Mouse (Mus musculus): ENCODE measurements around the gene Snrpg.

Gene Snrpg

DNA sequence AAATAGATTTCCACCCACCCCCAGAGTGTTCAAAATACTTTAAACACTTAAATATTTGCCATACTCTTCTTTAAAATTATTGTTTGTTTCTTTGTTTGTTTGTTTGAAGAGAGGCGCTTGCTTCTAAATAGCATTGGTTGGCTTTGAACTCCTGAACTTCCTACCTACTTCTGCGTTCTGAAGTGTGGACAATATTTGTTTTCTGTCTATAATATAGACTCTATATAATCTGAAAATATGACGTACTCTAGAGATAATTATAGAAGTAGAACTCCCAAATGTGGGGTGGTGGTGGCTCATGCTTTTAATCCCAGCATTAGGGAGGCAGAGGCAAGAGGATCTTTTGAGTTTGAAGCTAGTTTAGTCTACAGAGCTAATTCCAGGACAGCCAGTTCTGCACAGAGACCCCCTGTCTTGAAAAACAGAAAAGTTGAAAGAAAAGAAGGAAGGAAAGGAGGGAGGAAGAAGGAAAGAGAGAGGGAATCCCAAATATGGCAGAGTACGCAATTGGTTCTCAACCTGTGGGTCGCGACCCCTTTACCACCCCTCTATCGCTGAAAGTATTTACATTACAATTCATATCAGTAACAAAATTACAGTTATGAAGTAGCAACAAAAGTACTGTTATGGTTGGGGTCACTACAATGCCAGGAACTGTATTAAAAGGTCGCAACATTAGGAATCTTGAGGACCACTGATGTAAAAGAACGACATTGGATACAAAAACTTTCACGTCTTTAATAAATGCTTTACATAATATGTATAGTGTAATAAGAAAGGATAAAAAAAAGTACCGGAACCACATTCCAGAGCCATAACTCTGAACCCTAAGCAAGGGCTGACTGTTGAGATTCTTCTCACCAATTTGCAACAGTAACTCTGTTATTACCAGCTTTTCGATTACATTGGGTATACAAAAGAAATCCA, 31.8 kb downstream of the Snrpg start:
- DNase-seq = no peak

DNA sequence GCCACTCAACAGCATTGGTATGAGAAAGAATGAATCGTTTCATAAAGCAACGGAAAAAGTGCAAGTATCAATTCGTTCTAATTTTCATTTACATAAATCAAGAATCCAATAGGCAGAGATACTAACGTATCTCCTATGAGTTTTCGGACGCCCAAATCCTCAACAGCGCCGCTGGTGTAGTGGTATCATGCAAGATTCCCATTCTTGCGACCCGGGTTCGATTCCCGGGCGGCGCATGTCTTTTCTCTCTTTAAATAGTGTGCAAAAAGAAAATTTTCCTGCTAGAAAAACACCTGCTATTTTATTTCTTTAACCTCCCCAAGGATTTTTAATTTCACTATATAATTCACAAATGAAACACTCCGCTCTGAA, 32.6 kb downstream of the Snrpg start:
- peak; percentile 93 for DNase-seq

DNA sequence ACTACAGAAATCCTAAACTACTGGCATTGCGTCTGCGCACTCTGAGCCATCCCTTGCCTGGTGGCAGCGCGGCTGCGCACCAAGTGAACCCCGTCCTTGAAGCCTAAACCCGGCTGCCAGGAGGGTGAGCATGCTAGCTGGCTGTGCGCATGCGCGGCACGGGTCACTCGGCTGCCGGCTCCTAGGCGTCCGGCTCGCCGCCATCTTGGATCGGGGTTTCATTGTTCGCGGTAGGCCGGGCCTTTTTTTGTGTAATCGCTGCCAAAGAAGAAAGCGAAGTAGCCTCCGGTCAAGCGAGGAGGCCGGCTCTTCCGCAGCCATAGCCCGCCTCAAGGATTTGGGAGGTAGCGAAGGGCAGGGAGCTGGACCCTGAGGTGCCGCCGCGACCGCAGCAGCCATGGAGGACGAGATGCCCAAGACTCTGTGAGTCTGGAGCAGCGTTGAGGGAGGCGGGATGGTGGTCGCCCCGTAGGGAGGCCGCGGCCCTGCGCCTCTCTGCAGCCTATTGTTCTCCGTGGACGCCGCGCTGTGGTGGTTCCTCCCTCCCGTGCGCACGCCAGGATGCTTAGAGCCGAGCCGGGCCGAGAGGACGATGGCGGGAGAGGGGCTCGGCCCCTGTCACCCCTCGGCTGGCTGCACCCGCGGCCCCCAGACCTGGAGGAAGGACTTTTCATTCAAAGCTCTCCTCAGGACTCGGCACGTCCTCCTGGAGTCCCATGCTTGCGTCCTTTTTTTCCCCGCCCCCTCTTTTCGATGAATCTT, 33.2 kb downstream of the Snrpg start, which contains the start of gene Tia1:
Gene Tia1 (plus strand): TSS at position 120 of the 762 bp plus-strand sequence.
- peak; percentile 97 for DNase-seq

DNA sequence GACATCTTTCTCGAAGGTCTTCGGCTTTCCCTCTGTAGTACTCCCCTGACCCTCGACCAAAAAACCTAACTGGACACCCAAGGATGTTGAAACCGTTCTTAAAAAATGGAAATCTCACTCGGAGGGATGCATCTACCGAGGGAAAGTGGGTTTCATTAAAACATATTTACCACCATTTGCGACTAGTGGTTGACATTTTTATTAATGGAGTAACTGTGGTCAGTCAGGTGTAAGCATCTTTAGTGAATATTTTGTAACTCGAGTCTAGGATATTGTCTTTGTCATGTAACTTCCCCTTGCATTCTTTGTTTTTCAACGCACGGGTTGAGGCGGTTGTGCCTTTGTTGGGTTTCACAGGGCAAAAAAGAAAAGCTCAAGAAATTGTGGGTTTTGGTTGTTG, 33.9 kb downstream of the Snrpg start:
- no peak for DNase-seq

DNA sequence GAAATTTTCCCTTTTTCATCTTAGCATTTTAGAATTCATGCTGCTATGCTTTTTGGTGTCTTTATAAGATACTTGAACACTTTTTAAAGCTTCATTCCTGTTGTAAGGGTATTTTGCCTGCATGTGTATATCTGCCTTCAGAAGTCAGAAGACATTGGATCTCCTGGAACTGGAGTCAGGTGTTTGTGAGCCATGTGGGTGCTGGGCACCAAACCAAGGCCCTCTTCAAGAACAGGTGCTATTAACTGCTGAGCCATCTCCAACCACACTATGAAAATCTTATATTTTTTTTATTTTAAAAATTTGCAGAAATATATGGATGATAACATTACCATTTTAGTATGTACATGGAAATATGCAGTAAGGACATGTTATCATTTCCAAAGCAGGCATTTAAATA, 35.2 kb downstream of the Snrpg start:
- no peak for DNase-seq

DNA sequence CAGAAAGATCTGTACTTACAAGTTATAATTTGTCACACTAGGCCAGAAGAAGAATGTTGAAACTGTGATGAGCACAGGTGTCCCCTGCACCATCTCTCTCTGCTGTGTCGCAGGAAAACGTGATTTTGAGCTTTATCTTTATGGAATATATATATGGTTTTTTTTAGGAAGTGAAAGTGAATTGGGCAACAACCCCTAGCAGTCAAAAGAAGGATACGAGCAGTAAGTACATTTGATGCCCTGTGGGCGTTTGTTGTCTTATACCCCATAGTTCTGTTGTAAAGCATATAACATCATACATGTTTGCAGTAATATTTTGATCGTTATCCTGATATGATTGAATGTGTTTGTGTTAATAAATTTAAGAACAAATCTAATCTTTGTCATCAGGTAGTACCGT, 47.6 kb downstream of the Snrpg start:
- DNase-seq = no peak

DNA sequence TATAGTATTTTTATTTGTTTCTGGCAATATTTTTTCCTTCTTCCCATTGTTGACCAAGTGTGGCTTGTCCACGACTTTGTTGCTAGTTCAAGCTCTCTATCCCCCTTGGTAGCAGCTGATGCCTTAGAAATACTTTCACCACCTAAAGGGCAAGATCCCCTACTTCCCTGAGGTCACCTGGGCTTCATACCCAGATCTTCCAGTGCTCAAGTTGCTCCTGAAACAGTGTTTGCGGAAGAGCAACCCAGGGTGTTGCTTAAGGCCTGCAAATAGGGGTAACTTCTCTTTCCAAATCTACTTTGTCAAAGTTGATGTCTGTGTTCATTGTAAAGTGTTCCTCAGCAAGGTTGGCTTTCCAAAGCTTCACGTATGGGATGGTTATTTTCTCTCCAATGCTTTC, 48.1 kb downstream of the Snrpg start:
- no peak for DNase-seq

DNA sequence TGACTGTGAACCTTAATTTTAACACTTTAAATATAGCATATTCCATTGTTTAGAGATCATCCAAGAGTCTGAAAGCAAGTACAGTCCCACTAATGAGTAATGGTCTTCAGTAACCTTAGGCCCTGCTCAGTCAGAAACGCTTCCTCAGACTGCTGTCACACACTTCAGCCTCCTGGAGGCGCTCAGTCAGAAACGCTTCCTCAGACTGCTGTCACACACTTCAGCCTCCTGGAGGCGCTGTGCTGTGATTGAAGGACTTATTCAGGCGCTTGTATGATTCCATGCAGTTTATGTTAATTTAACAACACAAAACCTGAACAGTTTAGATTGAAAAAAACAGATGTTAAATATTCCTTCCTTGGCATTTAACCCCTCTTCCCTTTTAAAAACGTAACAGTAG, 49.4 kb downstream of the Snrpg start:
- no peak for DNase-seq

DNA sequence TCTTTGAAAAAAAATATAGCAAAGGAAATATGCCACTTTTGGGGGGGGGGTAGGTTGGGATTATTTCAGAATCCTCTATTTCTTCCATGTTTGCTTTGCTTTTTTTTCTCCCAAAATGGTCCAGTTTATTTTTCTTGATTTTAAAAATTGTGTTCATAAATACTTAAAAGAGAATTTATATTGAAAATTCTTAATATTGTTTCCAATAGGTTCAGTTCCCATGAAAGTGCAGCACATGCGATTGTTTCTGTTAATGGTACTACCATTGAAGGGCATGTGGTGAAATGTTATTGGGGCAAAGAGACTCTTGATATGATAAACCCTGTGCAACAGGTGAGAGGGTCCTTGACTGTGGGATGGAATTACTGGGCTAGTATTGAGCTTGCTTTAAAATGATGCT, 55.3 kb downstream of the Snrpg start, which contains the start of gene Gm44790:
Gene Gm44790 (plus strand): TSS at position 301 of the 400 bp plus-strand sequence.
- no peak for DNase-seq
